Mouse (Mus musculus) 3T3-L1 (cell line): ENCODE data around the gene Tfip11.
A peak's percentile ranks its signal among the peaks of the same experiment; 100 is the strongest.

ENCODE experiments used
- DNase-seq: peaks from one replicate; pipeline ENCODE4 v3.0.0-alpha.2; 2015; ENCODE audit warnings: low read depth, low spot score

Tfip11 gene

GRCm38 (mm10) chr5:112320379-112320778, 5.8 kb upstream of the Tfip11 start:
- DNase-seq, result no peak

- peak; percentile 51 for DNase-seq
These were observed 5.2 kb upstream of the Tfip11 start for GRCm38 (mm10) chr5:112320936-112321335.

- peak; percentile 65 for DNase-seq
These were observed 4.8 kb upstream of the Tfip11 start for GRCm38 (mm10) chr5:112321376-112321775.

GRCm38 (mm10) chr5:112323246-112323645, 2.9 kb upstream of the Tfip11 start:
- DNase-seq, result no peak

GRCm38 (mm10) chr5:112324637-112325545, 1.3 kb upstream of the Tfip11 start:
- DNase-seq, result peak; percentile 97

- DNase-seq, result peak; percentile 15
These were observed 370 bp downstream of the Tfip11 start for GRCm38 (mm10) chr5:112326446-112327009.

GRCm38 (mm10) chr5:112327854-112328253, 1.7 kb downstream of the Tfip11 start:
- no peak for DNase-seq

GRCm38 (mm10) chr5:112329805-112330564, 3.8 kb downstream of the Tfip11 start:
- DNase-seq, result no peak

GRCm38 (mm10) chr5:112335473-112335872, 9.3 kb downstream of the Tfip11 start:
- peak; percentile 74 for DNase-seq

GRCm38 (mm10) chr5:112337004-112337403, 10.8 kb downstream of the Tfip11 start:
- no peak for DNase-seq

GRCm38 (mm10) chr5:112339215-112339614, 13.1 kb downstream of the Tfip11 start:
- DNase-seq, result peak; percentile 49

GRCm38 (mm10) chr5:112342463-112343204, 16.5 kb downstream of the Tfip11 start, which contains the start of the genes Srrd and Hps4:
Srrd (minus strand) TSS chr5:112343040.
Hps4 (plus strand) TSS chr5:112343083.
- DNase-seq, result peak; percentile 66

- DNase-seq, result peak; percentile 58
These were observed 17.0 kb downstream of the Tfip11 start for GRCm38 (mm10) chr5:112343205-112343595.

- DNase-seq, result no peak
These were observed 18.2 kb downstream of the Tfip11 start for GRCm38 (mm10) chr5:112344092-112344960.

- DNase-seq, result no peak
These were observed 20.2 kb downstream of the Tfip11 start for GRCm38 (mm10) chr5:112346211-112346965.

GRCm38 (mm10) chr5:112349169-112349568, 23.0 kb downstream of the Tfip11 start:
- no peak for DNase-seq

- no peak for DNase-seq
These were observed 29.3 kb downstream of the Tfip11 start for GRCm38 (mm10) chr5:112355493-112355892.

- no peak for DNase-seq
These were observed 29.8 kb downstream of the Tfip11 start, which contains the start of gene Gm6583 for GRCm38 (mm10) chr5:112355910-112356309. Gm6583 (minus strand) TSS chr5:112356033.

GRCm38 (mm10) chr5:112356322-112356721, 30.2 kb downstream of the Tfip11 start:
- no peak for DNase-seq

- DNase-seq, result no peak
These were observed 33.4 kb downstream of the Tfip11 start for GRCm38 (mm10) chr5:112359520-112359919.
